Mouse (Mus musculus) heart, postnatal 0 days (tissue): ENCODE measurements at regions not wholly inside any gene's neighbourhood (a gene's known extent, or its start where the extent isn't known, plus 50 kb on each side); places are given as distances from the start of the nearest gene placed in this dataset.

Source experiments
- ATAC-seq: fragments of 200-750 bp; cut with Nextera tagmentation; 2 replicates; pipeline ENCODE4 v1.8.0; 2017; ENCODE audit warnings: low read depth, moderate number of reproducible peaks, moderate library complexity; ENCODE audit not compliant: insufficient read depth
- DNase-seq: peaks from one replicate; pipeline ENCODE4 v3.0.0-alpha.2; 2016; ENCODE audit warnings: low spot score
- H3K27ac ChIP-seq: fragments of 300-500 bp; sonication (generic); 2 replicates; pipeline ENCODE4 v1.5.1; 2014; ENCODE audit warnings: low read depth, mild to moderate bottlenecking
- H3K27me3 ChIP-seq: fragments of 300-500 bp; sonication (generic); 2 replicates; pipeline ENCODE4 v1.6.1; 2014; ENCODE audit warnings: low read length, mixed read lengths; ENCODE audit not compliant: control insufficient read depth, insufficient read depth
- H3K36me3 ChIP-seq: fragments of 300-500 bp; sonication (generic); replicated peaks from 2 replicates; pipeline ENCODE4 v1.6.1; 2014; ENCODE audit warnings: low read length, mixed read lengths; ENCODE audit not compliant: control insufficient read depth, insufficient read depth
- H3K4me1 ChIP-seq: fragments of 300-500 bp; sonication (generic); 2 replicates; pipeline ENCODE4 v1.6.1; 2014; ENCODE audit warnings: antibody characterized with exemption; ENCODE audit not compliant: control insufficient read depth, insufficient read depth
- H3K4me2 ChIP-seq: fragments of 300-500 bp; sonication (generic); 2 replicates; pipeline ENCODE4 v1.6.1; 2014; ENCODE audit warnings: low read depth, mild to moderate bottlenecking, low read length, moderate library complexity
- H3K4me3 ChIP-seq: fragments of 300-500 bp; sonication (generic); 2 replicates; pipeline ENCODE4 v1.5.1; 2014; ENCODE audit warnings: low read depth, low read length
- H3K9ac ChIP-seq: fragments of 300-500 bp; sonication (generic); replicated peaks from 2 replicates; pipeline ENCODE4 v1.6.1; 2014; ENCODE audit warnings: low read depth, low read length, mixed read lengths
- H3K9me3 ChIP-seq: fragments of 300-500 bp; sonication (generic); replicated peaks from 2 replicates; pipeline ENCODE4 v1.6.1; 2016; ENCODE audit warnings: low read length; ENCODE audit not compliant: control insufficient read depth
- CTCF ChIP-seq: IDR thresholded peaks from 2 replicates; pipeline ENCODE4 v1.5.1; 2016; ENCODE audit warnings: antibody characterized with exemption, control low read depth, low read depth
- EP300 ChIP-seq: IDR thresholded peaks from 2 replicates; pipeline ENCODE4 v1.6.1; 2016; ENCODE audit warnings: antibody characterized with exemption, low read depth
- WGBS: fragments of 180-500 bp; shearing (Covaris S2); extraction: QIAGEN DNeasy Blood & Tissue Kit; methylation state at CpG from one replicate; pipeline ENCODE4 v1.1.7; 2014; 5-methylcytosine and 5-hydroxymethylcytosine counted together

DNA sequence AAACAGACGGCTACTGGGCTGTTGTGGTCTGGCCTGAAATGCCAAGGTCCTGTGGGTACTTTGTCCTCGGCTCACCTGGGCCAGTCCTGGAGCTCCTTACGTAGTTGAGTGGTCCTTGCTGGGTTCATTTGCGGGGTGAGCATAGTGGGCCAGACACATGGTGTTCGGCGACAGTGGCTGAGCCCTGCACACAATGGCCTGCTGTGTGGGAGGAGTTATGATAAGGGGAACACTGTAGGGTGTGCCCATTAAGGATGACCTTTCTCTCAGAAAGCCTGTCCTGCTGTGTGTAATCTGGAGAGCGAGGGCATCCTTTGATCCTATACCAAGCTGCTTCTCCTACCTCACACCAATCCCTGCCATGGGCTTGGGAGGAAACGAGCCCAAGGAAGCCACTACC is 51.3 kb upstream of the Klf4 start:
- H3K9ac ChIP-seq, result no peak overlapping the region
- TF ChIP-seq EP300 (no peak), CTCF (no peak)

More for the DNA sequence above, 51.3 kb upstream of the Klf4 start:
- Histone ChIP-seq H3K27me3 (no peaks in the 10 kb centered on the region), H3K27ac (no peak overlapping the region), H3K4me2 (no peak overlapping the region), H3K36me3 (no peaks in the 10 kb centered on the region), H3K9me3 (no peaks in the 10 kb centered on the region), H3K4me1 (no peaks in the 10 kb centered on the region), H3K4me3 (no peak overlapping the region)
- DNase-seq (no peak), ATAC-seq (no peak)
- WGBS, result 52% methylated on average over 8 of the region's 8 CpGs
